Mouse (Mus musculus) spleen, adult 2 months (tissue): Measurements from ENCODE around the gene Aars2.

Experiments
- CTCF ChIP-seq: fragments of 200-500 bp; IDR thresholded peaks from 2 replicates; pipeline ENCODE4 v1.5.1; 2011; ENCODE audit warnings: mild to moderate bottlenecking, inconsistent platforms; ENCODE audit not compliant: insufficient read depth, insufficient read length, insufficient replicate concordance; ENCODE audit errors: extremely low read depth
- POLR2A ChIP-seq: fragments of 200-500 bp; IDR thresholded peaks from 2 replicates; pipeline ENCODE4 v1.6.1; 2011; ENCODE audit warnings: low read depth, low read length, inconsistent platforms

DNA sequence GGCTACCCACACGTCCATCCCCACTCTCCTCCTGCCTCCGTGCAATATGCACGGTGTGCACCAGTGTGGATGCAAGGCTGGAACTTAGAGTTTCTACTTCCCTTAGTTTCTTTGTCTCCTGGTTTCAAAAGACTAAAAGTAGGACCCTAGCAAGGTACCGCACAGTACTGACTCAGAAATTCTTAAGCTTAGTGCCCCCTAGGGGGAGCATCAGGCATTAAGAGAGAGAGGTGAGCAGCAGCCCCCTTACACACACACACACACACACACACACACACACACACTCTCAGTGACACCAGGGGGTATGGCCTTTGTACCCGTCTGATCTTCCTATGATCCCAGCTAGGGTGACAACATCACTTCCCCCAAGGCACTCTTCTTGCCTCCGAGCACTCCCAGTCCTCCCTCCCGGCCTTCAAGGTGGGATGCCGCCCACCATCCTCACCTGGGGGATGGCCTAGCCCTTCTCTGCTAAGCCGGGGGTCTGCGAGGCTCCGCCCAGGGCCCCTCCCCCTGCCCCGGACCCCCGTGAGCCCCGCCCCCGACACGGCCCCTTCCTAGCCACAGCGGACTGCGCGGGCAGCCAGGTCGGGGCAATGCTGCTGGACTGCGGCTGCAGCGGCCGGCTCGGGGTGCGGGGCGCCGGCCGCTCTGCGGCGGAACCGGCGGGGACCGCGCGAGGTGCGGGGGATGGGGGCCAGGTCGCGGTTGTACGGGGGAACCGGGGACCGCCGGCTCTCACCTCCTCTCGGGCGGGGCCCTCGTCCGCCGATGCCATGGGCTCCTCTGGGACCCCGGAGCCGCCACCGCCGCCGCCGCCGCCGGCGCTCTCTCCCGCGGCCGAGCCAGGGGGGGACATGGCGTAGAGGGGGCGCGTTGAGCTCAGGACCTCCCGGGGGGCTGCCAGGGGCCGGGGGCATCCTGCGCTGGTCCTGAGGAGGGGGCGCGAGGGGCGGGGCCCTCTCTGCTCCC is 42.2 kb downstream of the Aars2 start:
- no peak for TF ChIP-seq CTCF
- TF ChIP-seq POLR2A = no peak
